ENCODE assay signal across 15 mouse cellular contexts in the genomic region with DNA sequence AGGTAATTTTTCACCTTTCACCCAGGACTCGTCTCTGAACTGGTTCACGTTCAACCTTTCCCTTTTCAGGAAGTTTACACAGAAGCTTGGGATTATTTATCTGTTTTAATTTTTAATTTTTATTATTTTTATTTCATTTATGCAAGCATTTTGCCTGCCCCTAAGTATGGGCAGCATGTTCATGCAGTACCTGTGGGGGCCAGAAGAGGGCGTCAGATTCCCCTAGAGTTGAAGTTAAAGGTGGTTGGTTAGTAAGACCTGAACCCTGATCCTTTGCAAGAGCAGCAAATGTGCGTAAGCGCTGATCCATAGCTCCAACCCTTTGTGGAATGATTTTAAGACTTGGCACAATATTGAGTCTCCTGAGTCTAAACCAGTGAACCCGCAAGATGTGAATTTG.
DNase-seq lines count a peak whose midpoint lies in the region; ATAC-seq and TF ChIP-seq lines count a peak whose summit lies in the region.
"Had no signal": no experiment of that assay in that cellular context is flagged by ENCODE, and none has a peak within 500 bp of the region (broad histone marks: within the 10 kb centered on the region; RNA-seq: fewer than 3 reads in every experiment).

No protein-coding gene starts in this region.

- no peaks in the 10 kb centered on the region for H3K79me2 ChIP-seq in heart, adult 2 months (replicated peaks; ENCODE audit: control insufficient read depth, insufficient read depth, low read length)

- H3K9ac ChIP-seq in heart, adult 2 months (ENCODE audit: low read depth, low read length): no peak overlapping the region
- H3K9ac ChIP-seq in lung, embryonic 14.5 days: no peak overlapping the region
- H3K9ac ChIP-seq: heart, embryonic 12.5 days had no signal

- H3K9me3 ChIP-seq in lung, embryonic 14.5 days (ENCODE audit: low read depth, low read length): no peaks in the 10 kb centered on the region
- H3K9me3 ChIP-seq: heart, embryonic 12.5 days had no signal

- no peak overlapping the region for H3K4me3 ChIP-seq in heart, adult 2 months
- H3K4me3 ChIP-seq in lung, embryonic 14.5 days (ENCODE audit: low read depth, low read length): no peak overlapping the region
- H3K4me3 ChIP-seq in testis, adult 2 months (ENCODE audit: control insufficient read depth, low read depth, low read length): no peak overlapping the region
- H3K4me3 ChIP-seq: heart, embryonic 12.5 days; myocyte had no signal

- peak; percentile 58 for TF ChIP-seq CTCF in heart, adult 2 months (IDR thresholded peaks at IDR 0.05)
- peak; percentile 49 for TF ChIP-seq CTCF in lung, embryonic 14.5 days (IDR thresholded peaks at IDR 0.05; ENCODE audit: low read depth)
- peak; percentile 42; the same call in 1 of the 2 replicates for TF ChIP-seq CTCF in testis, adult 2 months (IDR thresholded peaks at IDR 0.05; ENCODE audit: control insufficient read depth, insufficient read depth, insufficient replicate concordance, low read depth, low read length)

- 84% methylated on average over 6 of the region's 6 CpGs for WGBS in heart, adult 2 months
- 79% methylated on average over 6 of the region's 6 CpGs for WGBS in lung, embryonic 14.5 days

- intact Hi-C loops in heart, adult 2 months (cut with DNase I): no loop called here

- TF ChIP-seq POLR2A in heart, adult 2 months (IDR thresholded peaks at IDR 0.05; ENCODE audit: insufficient read depth, low read depth, low read length): no peak
- no peak for TF ChIP-seq POLR2A in testis, adult 2 months (IDR thresholded peaks at IDR 0.05; ENCODE audit: control insufficient read depth, low read depth, low read length)

- no peak for DNase-seq in heart, adult 2 months
- no peak for DNase-seq in heart, adult 18-20 months
- DNase-seq in lung, embryonic 14.5 days: no peak
- DNase-seq in lung, postnatal 36 days: no peak
- DNase-seq in R1 (ENCODE audit: low read depth, low spot score): peak; percentile 20
- DNase-seq in spleen, adult 12 weeks (ENCODE audit: low spot score): no peak
- DNase-seq: gastrocnemius, postnatal 10 days; lung, postnatal 10 days; right cerebral cortex, postnatal 14 days; thymus, postnatal 14 days had no signal

- H3K27ac ChIP-seq in heart, adult 2 months: no peak overlapping the region
- no peak overlapping the region for H3K27ac ChIP-seq in lung, embryonic 14.5 days (ENCODE audit: low read depth)
- H3K27ac ChIP-seq in testis, adult 2 months (ENCODE audit: control insufficient read depth, insufficient read depth, low read depth, low read length): no peak overlapping the region

- H3K27me3 ChIP-seq in heart, adult 2 months (ENCODE audit: control insufficient read depth, insufficient read depth, low read length): no peaks in the 10 kb centered on the region
- no peaks in the 10 kb centered on the region for H3K27me3 ChIP-seq in lung, embryonic 14.5 days (ENCODE audit: insufficient read depth, low read length)
- H3K27me3 ChIP-seq in testis, adult 2 months (ENCODE audit: control insufficient read depth, insufficient read depth, low read length): no peaks in the 10 kb centered on the region
- H3K27me3 ChIP-seq: heart, embryonic 12.5 days had no signal

- no peak for TF ChIP-seq EP300 in heart, adult 2 months (IDR thresholded peaks at IDR 0.05; ENCODE audit: insufficient read depth, low read depth, low read length)

- no peaks in the 10 kb centered on the region for H3K36me3 ChIP-seq in heart, adult 2 months (ENCODE audit: control insufficient read depth, insufficient read depth, low read length)
- no peaks in the 10 kb centered on the region for H3K36me3 ChIP-seq in lung, embryonic 14.5 days (ENCODE audit: insufficient read depth)
- H3K36me3 ChIP-seq in testis, adult 2 months (ENCODE audit: control insufficient read depth, insufficient read depth, low read length): no peaks in the 10 kb centered on the region
- H3K36me3 ChIP-seq: G1E; heart, embryonic 12.5 days had no signal

- ATAC-seq in lung, embryonic 14.5 days (ENCODE audit: insufficient read depth): no peak
- ATAC-seq: forebrain, embryonic 14.5 days had no signal

- no peak overlapping the region for H3K4me2 ChIP-seq in lung, embryonic 14.5 days
- H3K4me2 ChIP-seq: heart, embryonic 12.5 days had no signal

- no peaks in the 10 kb centered on the region for H3K4me1 ChIP-seq in heart, adult 2 months (ENCODE audit: control insufficient read depth, insufficient read depth, low read length)
- H3K4me1 ChIP-seq in lung, embryonic 14.5 days (ENCODE audit: insufficient read depth): no peaks in the 10 kb centered on the region
- no peaks in the 10 kb centered on the region for H3K4me1 ChIP-seq in testis, adult 2 months (ENCODE audit: control insufficient read depth, insufficient read depth, low read length)
- H3K4me1 ChIP-seq: heart, embryonic 12.5 days had no signal
